Mouse (Mus musculus) kidney, postnatal 0 days (tissue): ENCODE data around the gene P4ha2. TPM values are rescaled to one million over a fixed set of nuclear protein-coding genes. Genes with fewer than 3 reads are reported as not detected.

Experiments
- ATAC-seq: fragments of 200-750 bp; cut with Nextera tagmentation; replicated peaks from 2 replicates; pipeline ENCODE4 v1.8.0; 2017; ENCODE audit warnings: low read depth, moderate number of reproducible peaks, moderate TSS enrichment, moderate library complexity; ENCODE audit not compliant: low FRiP score
- DNase-seq: peaks from one replicate; pipeline ENCODE4 v3.0.0-alpha.2; 2016; ENCODE audit warnings: low spot score
- H3K27ac ChIP-seq: fragments of 300-500 bp; sonication (generic); 2 replicates; pipeline ENCODE4 v1.5.1; 2014; ENCODE audit warnings: mild to moderate bottlenecking
- H3K27me3 ChIP-seq: fragments of 300-500 bp; sonication (generic); 2 replicates; pipeline ENCODE4 v1.6.1; 2014; ENCODE audit warnings: low read length, mixed read lengths; ENCODE audit not compliant: insufficient read depth
- H3K36me3 ChIP-seq: fragments of 300-500 bp; sonication (generic); 2 replicates; pipeline ENCODE4 v1.6.1; 2014; ENCODE audit warnings: low read length, mixed read lengths; ENCODE audit not compliant: insufficient read depth
- H3K4me1 ChIP-seq: fragments of 300-500 bp; sonication (generic); replicated peaks from 2 replicates; pipeline ENCODE4 v1.6.1; 2014; ENCODE audit warnings: antibody characterized with exemption, low read length, mixed read lengths; ENCODE audit not compliant: insufficient read depth
- H3K4me2 ChIP-seq: fragments of 300-500 bp; sonication (generic); 2 replicates; pipeline ENCODE4 v1.6.1; 2014; ENCODE audit warnings: mild to moderate bottlenecking, low read length, moderate library complexity, mixed read lengths
- H3K4me3 ChIP-seq: fragments of 300-500 bp; sonication (generic); replicated peaks from 2 replicates; pipeline ENCODE4 v1.5.1; 2014; ENCODE audit warnings: low read depth, low read length
- H3K9ac ChIP-seq: fragments of 300-500 bp; sonication (generic); 2 replicates; pipeline ENCODE4 v1.6.1; 2014; ENCODE audit warnings: low read depth, low read length
- H3K9me3 ChIP-seq: fragments of 300-500 bp; sonication (generic); replicated peaks from 2 replicates; pipeline ENCODE4 v1.6.1; 2016; ENCODE audit warnings: low read length, inconsistent platforms, mixed read lengths
- CTCF ChIP-seq: IDR thresholded peaks from 2 replicates; pipeline ENCODE4 v1.5.1; 2016; ENCODE audit warnings: antibody characterized with exemption, low read depth, mild to moderate bottlenecking, moderate library complexity
- WGBS: fragments of 180-500 bp; shearing (Covaris S2); extraction: QIAGEN DNeasy Blood & Tissue Kit; methylation state at CpG from one replicate; pipeline ENCODE4 v1.1.7; 2014; 5-methylcytosine and 5-hydroxymethylcytosine counted together
- polyA plus RNA-seq: library from polyadenylated mRNA; unstranded; fragments of >200 nt; fragmentation: Nextera tagmentation; extraction: Ambion mirVana; gene quantifications from 2 replicates; pipeline ENCODE4 v1.2.1, GENCODE M21; 2015

Gene P4ha2
- polyA plus RNA-seq, 1 experiment from 2014 or later, result 11.2 TPM

- Histone ChIP-seq H3K9ac (peak overlapping the region; percentile 42; the same call in 1 of the 2 replicates), H3K4me3 (peak overlapping the region; percentile 42), H3K27ac (peak overlapping the region; percentile 65; the same call in 1 of the 2 replicates), H3K4me1 (peaks cover 16% of the 10 kb centered on the region), H3K36me3 (no peaks in the 10 kb centered on the region), H3K4me2 (peak overlapping the region; percentile 83), H3K27me3 (no peaks in the 10 kb centered on the region), H3K9me3 (no peaks in the 10 kb centered on the region)
- 30% methylated on average over 12 of the region's 12 CpGs for WGBS
- peak; percentile 69 for DNase-seq
- no peak for ATAC-seq
- no peak for TF ChIP-seq CTCF
Measured at GRCm38 (mm10) chr11:54067318-54067995, 32.4 kb upstream of the P4ha2 start.

GRCm38 (mm10) chr11:54067996-54068519 lies 31.8 kb upstream of the P4ha2 start:
- Histone ChIP-seq H3K9ac (peak overlapping the region; percentile 42; the same call in 1 of the 2 replicates), H3K27ac (peak overlapping the region; percentile 65), H3K4me3 (peak overlapping the region; percentile 42), H3K4me1 (peaks cover 10% of the 10 kb centered on the region), H3K9me3 (no peaks in the 10 kb centered on the region), H3K36me3 (no peaks in the 10 kb centered on the region), H3K27me3 (no peaks in the 10 kb centered on the region), H3K4me2 (peak overlapping the region; percentile 83)
- DNase-seq, result no peak
- no peak for TF ChIP-seq CTCF
- 24% methylated on average over 4 of the region's 4 CpGs for WGBS
- ATAC-seq, result no peak

- H3K27ac ChIP-seq, result peak within 1 kb of the TSS; percentile 65
- no peaks in the 10 kb centered on the region for H3K9me3 ChIP-seq
- no peaks in the 10 kb centered on the region for H3K27me3 ChIP-seq
- peak within 1 kb of the TSS; percentile 42 for H3K9ac ChIP-seq
- no peak for TF ChIP-seq CTCF
- WGBS, result 2% methylated on average over 44 of the region's 61 CpGs
- H3K4me1 ChIP-seq, result peaks cover 7% of the 10 kb centered on the region
- H3K4me3 ChIP-seq, result peak within 1 kb of the TSS; percentile 42
- ATAC-seq (peak; percentile 63), DNase-seq (peak; percentile 79)
- peak within 1 kb of the TSS; percentile 83 for H3K4me2 ChIP-seq
- H3K36me3 ChIP-seq, result no peaks in the 10 kb centered on the region
Measured at GRCm38 (mm10) chr11:54068520-54069371, 31.1 kb upstream of the P4ha2 start, which contains the start of gene Pdlim4. Pdlim4 (minus strand) TSS chr11:54069014.

- H3K9me3 ChIP-seq, result no peaks in the 10 kb centered on the region
- H3K4me3 ChIP-seq, result no peak overlapping the region
- peaks cover 7% of the 10 kb centered on the region for H3K4me1 ChIP-seq
- H3K27me3 ChIP-seq, result no peaks in the 10 kb centered on the region
- ATAC-seq (no peak), DNase-seq (no peak)
- H3K36me3 ChIP-seq, result no peaks in the 10 kb centered on the region
- H3K27ac ChIP-seq, result no peak overlapping the region
- no peak for TF ChIP-seq CTCF
- WGBS, result 88% methylated on average over 5 of the region's 5 CpGs
- H3K9ac ChIP-seq, result no peak overlapping the region
- no peak overlapping the region for H3K4me2 ChIP-seq
Measured at GRCm38 (mm10) chr11:54071726-54072445, 28.0 kb upstream of the P4ha2 start.

GRCm38 (mm10) chr11:54073291-54073690 lies 26.6 kb upstream of the P4ha2 start:
- peaks cover 5% of the 10 kb centered on the region for H3K4me1 ChIP-seq
- no peaks in the 10 kb centered on the region for H3K9me3 ChIP-seq
- no peak overlapping the region for H3K9ac ChIP-seq
- no peak overlapping the region for H3K4me2 ChIP-seq
- DNase-seq (no peak), ATAC-seq (no peak)
- no peaks in the 10 kb centered on the region for H3K27me3 ChIP-seq
- H3K36me3 ChIP-seq, result no peaks in the 10 kb centered on the region
- no peak overlapping the region for H3K4me3 ChIP-seq
- no peak for TF ChIP-seq CTCF
- H3K27ac ChIP-seq, result no peak overlapping the region
- WGBS, result 51% methylated on average over 4 of the region's 4 CpGs

- Histone ChIP-seq H3K4me2 (no peak overlapping the region), H3K9ac (no peak overlapping the region), H3K27me3 (no peaks in the 10 kb centered on the region), H3K9me3 (no peaks in the 10 kb centered on the region), H3K27ac (no peak overlapping the region), H3K4me3 (no peak overlapping the region), H3K36me3 (no peaks in the 10 kb centered on the region), H3K4me1 (no peaks in the 10 kb centered on the region)
- ATAC-seq (no peak), DNase-seq (no peak)
- TF ChIP-seq CTCF, result no peak
- 49% methylated on average over 6 of the region's 6 CpGs for WGBS
Measured at GRCm38 (mm10) chr11:54075353-54075752, 24.5 kb upstream of the P4ha2 start.
